Mouse (Mus musculus) MEL (cell line): ENCODE data around the gene Znrf4.

Source experiments
- CTCF ChIP-seq, 3 experiments: IDR thresholded peaks in 2 of 3; conservative IDR thresholded peaks in 1 of 3; 2 replicates each; pipeline ENCODE4 v1.5.1; 2011 to 2012; ENCODE audit warnings: low read length in 3 of 3, low read depth in 2 of 3, mild to moderate bottlenecking in 2 of 3, improper control_type of control experiment in 1 of 3, inconsistent platforms in 1 of 3, mixed read lengths in 1 of 3, moderate library complexity in 1 of 3; ENCODE audit not compliant: control insufficient read depth in 1 of 3, insufficient read depth in 1 of 3, poor library complexity in 1 of 3, severe bottlenecking in 1 of 3
- ELF1 ChIP-seq: IDR thresholded peaks from 2 replicates; pipeline ENCODE4 v1.6.1; 2014; ENCODE audit warnings: low read depth, mild to moderate bottlenecking, inconsistent platforms, low read length, improper control_type of control experiment, moderate library complexity
- GABPA ChIP-seq: IDR thresholded peaks from 2 replicates; pipeline ENCODE4 v1.6.1; 2012; ENCODE audit warnings: low read depth, mild to moderate bottlenecking, inconsistent platforms, low read length, improper control_type of control experiment, moderate library complexity
- GATA1 ChIP-seq: IDR thresholded peaks from 2 replicates; pipeline ENCODE4 v1.6.1; 2011; ENCODE audit warnings: low read depth, low read length, improper control_type of control experiment
- HCFC1 ChIP-seq: IDR thresholded peaks from 2 replicates; pipeline ENCODE4 v1.6.1; 2012; ENCODE audit warnings: low read depth, mild to moderate bottlenecking, inconsistent platforms, low read length, improper control_type of control experiment, moderate library complexity
- JUND ChIP-seq: IDR thresholded peaks from 2 replicates; pipeline ENCODE4 v1.6.1; 2011; ENCODE audit warnings: low read depth, mild to moderate bottlenecking, improper control_type of control experiment, low read length
- MYC ChIP-seq: IDR thresholded peaks from 2 replicates; pipeline ENCODE4 v1.6.1; 2011; ENCODE audit warnings: low read depth, mild to moderate bottlenecking, low read length, improper control_type of control experiment, moderate library complexity
- POLR2A ChIP-seq, 2 experiments: IDR thresholded peaks; 2 replicates each; pipeline ENCODE4 v1.6.1; 2011 to 2012; ENCODE audit warnings: low read length in 2 of 2, mild to moderate bottlenecking in 2 of 2, control low read depth in 1 of 2, improper control_type of control experiment in 1 of 2, low read depth in 1 of 2, moderate library complexity in 1 of 2; ENCODE audit not compliant: control insufficient read depth in 1 of 2, insufficient read depth in 1 of 2, poor library complexity in 1 of 2
- POLR2AphosphoS2 ChIP-seq: IDR thresholded peaks from 2 replicates; pipeline ENCODE4 v1.6.1; 2011; ENCODE audit warnings: low read length, improper control_type of control experiment
- POLR2AphosphoS5 ChIP-seq: IDR thresholded peaks from 2 replicates; pipeline ENCODE4 v1.6.1; 2012; ENCODE audit warnings: low read depth, borderline replicate concordance, mild to moderate bottlenecking, inconsistent platforms, low read length, moderate library complexity, mixed read lengths
- RCOR1 ChIP-seq: IDR thresholded peaks from 2 replicates; pipeline ENCODE4 v1.6.1; 2012; ENCODE audit warnings: low read depth, mild to moderate bottlenecking, inconsistent platforms, low read length, improper control_type of control experiment
- USF1 ChIP-seq: IDR thresholded peaks from 2 replicates; pipeline ENCODE4 v1.6.1; 2014; ENCODE audit warnings: low read depth, mild to moderate bottlenecking, inconsistent platforms, low read length, improper control_type of control experiment, moderate library complexity

- TF ChIP-seq POLR2A (IDR thresholded peaks at IDR 0.05; ENCODE audit: control insufficient read depth in 1 of 2, insufficient read depth in 1 of 2, low read depth in 1 of 2, low read length in 2 of 2, poor library complexity in 1 of 2) = peak in 1 of 2 experiments; percentile 42; a peak in 1 of 4 replicates
- no peak for TF ChIP-seq POLR2AphosphoS2
- TF ChIP-seq RCOR1 = no peak
- no peak for TF ChIP-seq POLR2AphosphoS5
- no peak for TF ChIP-seq CTCF (IDR thresholded peaks at IDR 0.05 in 2 of 3, conservative IDR thresholded peaks at IDR 0.05 in 1 of 3; ENCODE audit: control insufficient read depth in 1 of 3, insufficient read depth in 1 of 3, low read depth in 2 of 3, low read length in 3 of 3, poor library complexity in 1 of 3, severe bottlenecking in 1 of 3)
- TF ChIP-seq MYC = no peak
- no peak for TF ChIP-seq ELF1
- TF ChIP-seq JUND = no peak
- TF ChIP-seq HCFC1 = no peak
- no peak for TF ChIP-seq USF1
- TF ChIP-seq GATA1 = no peak
- no peak for TF ChIP-seq GABPA
Observed at GRCm38 (mm10) chr17:56546576-56546975, 34.3 kb upstream of the Znrf4 start.
